Mouse (Mus musculus): ENCODE data around the gene Fyb. TPM values are rescaled to one million over a fixed set of nuclear protein-coding genes. Genes with fewer than 3 reads are reported as not detected.

Fyb gene
- polyA plus RNA-seq, 1 experiment: 2.6 TPM

GRCm38 (mm10) chr15:6666072-6666471 lies 143.4 kb downstream of the Fyb start:
- DNase-seq (ENCODE audit: low read depth): no peak
- TF ChIP-seq POLR2A (IDR thresholded peaks at IDR 0.05; ENCODE audit: borderline replicate concordance, extremely low read depth, insufficient read depth, insufficient read length, poor library complexity, severe bottlenecking): no peak
- TF ChIP-seq CTCF (IDR thresholded peaks at IDR 0.05; ENCODE audit: borderline replicate concordance, extremely low read depth, insufficient read depth, insufficient read length): no peak

GRCm38 (mm10) chr15:6668793-6669437 lies 146.3 kb downstream of the Fyb start:
- DNase-seq (ENCODE audit: low read depth): no peak
- no peak for TF ChIP-seq CTCF (IDR thresholded peaks at IDR 0.05; ENCODE audit: borderline replicate concordance, extremely low read depth, insufficient read depth, insufficient read length)
- TF ChIP-seq POLR2A (IDR thresholded peaks at IDR 0.05; ENCODE audit: borderline replicate concordance, extremely low read depth, insufficient read depth, insufficient read length, poor library complexity, severe bottlenecking): no peak

- peak; percentile 38 for DNase-seq (ENCODE audit: low read depth)
Observed at GRCm38 (mm10) chr15:6678479-6678878, 155.8 kb downstream of the Fyb start.

GRCm38 (mm10) chr15:6702164-6702563 lies 179.5 kb downstream of the Fyb start:
- TF ChIP-seq CTCF (IDR thresholded peaks at IDR 0.05; ENCODE audit: borderline replicate concordance, extremely low read depth, insufficient read depth, insufficient read length): peak; percentile 32; the same call in 1 of the 2 replicates
- TF ChIP-seq POLR2A (IDR thresholded peaks at IDR 0.05; ENCODE audit: borderline replicate concordance, extremely low read depth, insufficient read depth, insufficient read length, poor library complexity, severe bottlenecking): no peak
- no peak for DNase-seq (ENCODE audit: low read depth)

More at GRCm38 (mm10) chr15:6678479-6678878, 155.8 kb downstream of the Fyb start:
- TF ChIP-seq CTCF (IDR thresholded peaks at IDR 0.05; ENCODE audit: borderline replicate concordance, extremely low read depth, insufficient read depth, insufficient read length) (no peak), POLR2A (IDR thresholded peaks at IDR 0.05; ENCODE audit: borderline replicate concordance, extremely low read depth, insufficient read depth, insufficient read length, poor library complexity, severe bottlenecking) (no peak)

GRCm38 (mm10) chr15:6705351-6705901 lies 182.8 kb downstream of the Fyb start:
- no peak for TF ChIP-seq POLR2A (IDR thresholded peaks at IDR 0.05; ENCODE audit: borderline replicate concordance, extremely low read depth, insufficient read depth, insufficient read length, poor library complexity, severe bottlenecking)
- no peak for TF ChIP-seq CTCF (IDR thresholded peaks at IDR 0.05; ENCODE audit: borderline replicate concordance, extremely low read depth, insufficient read depth, insufficient read length)
- no peak for DNase-seq (ENCODE audit: low read depth)

- TF ChIP-seq POLR2A (IDR thresholded peaks at IDR 0.05; ENCODE audit: borderline replicate concordance, extremely low read depth, insufficient read depth, insufficient read length, poor library complexity, severe bottlenecking) (0 out of 2 replicates have a peak, but pooled peaks have one; percentile 14), CTCF (IDR thresholded peaks at IDR 0.05; ENCODE audit: borderline replicate concordance, extremely low read depth, insufficient read depth, insufficient read length) (no peak)
- DNase-seq (ENCODE audit: low read depth): peak; percentile 84
Observed at GRCm38 (mm10) chr15:6707551-6707935, 184.9 kb downstream of the Fyb start.

- peak; percentile 93 for DNase-seq (ENCODE audit: low read depth)
- TF ChIP-seq CTCF (IDR thresholded peaks at IDR 0.05; ENCODE audit: borderline replicate concordance, extremely low read depth, insufficient read depth, insufficient read length) (no peak), POLR2A (IDR thresholded peaks at IDR 0.05; ENCODE audit: borderline replicate concordance, extremely low read depth, insufficient read depth, insufficient read length, poor library complexity, severe bottlenecking) (peak; percentile 81; the same call in 1 of the 2 replicates)
Observed at GRCm38 (mm10) chr15:6707936-6708525, 185.4 kb downstream of the Fyb start, which contains the start of gene Rictor. Gene Rictor (plus strand): TSS chr15:6708379.

GRCm38 (mm10) chr15:6708526-6709441 lies 186.1 kb downstream of the Fyb start:
- peak; percentile 46 for DNase-seq (ENCODE audit: low read depth)
- TF ChIP-seq CTCF (IDR thresholded peaks at IDR 0.05; ENCODE audit: borderline replicate concordance, extremely low read depth, insufficient read depth, insufficient read length): no peak
- no peak for TF ChIP-seq POLR2A (IDR thresholded peaks at IDR 0.05; ENCODE audit: borderline replicate concordance, extremely low read depth, insufficient read depth, insufficient read length, poor library complexity, severe bottlenecking)

- no peak for TF ChIP-seq CTCF (IDR thresholded peaks at IDR 0.05; ENCODE audit: borderline replicate concordance, extremely low read depth, insufficient read depth, insufficient read length)
- no peak for TF ChIP-seq POLR2A (IDR thresholded peaks at IDR 0.05; ENCODE audit: borderline replicate concordance, extremely low read depth, insufficient read depth, insufficient read length, poor library complexity, severe bottlenecking)
- DNase-seq (ENCODE audit: low read depth): no peak
Observed at GRCm38 (mm10) chr15:6709618-6710017, 187.0 kb downstream of the Fyb start.

- no peak for DNase-seq (ENCODE audit: low read depth)
- TF ChIP-seq CTCF (IDR thresholded peaks at IDR 0.05; ENCODE audit: borderline replicate concordance, extremely low read depth, insufficient read depth, insufficient read length) (no peak), POLR2A (IDR thresholded peaks at IDR 0.05; ENCODE audit: borderline replicate concordance, extremely low read depth, insufficient read depth, insufficient read length, poor library complexity, severe bottlenecking) (no peak)
Observed at GRCm38 (mm10) chr15:6710341-6710740, 187.7 kb downstream of the Fyb start.

- no peak for DNase-seq (ENCODE audit: low read depth)
- TF ChIP-seq CTCF (IDR thresholded peaks at IDR 0.05; ENCODE audit: borderline replicate concordance, extremely low read depth, insufficient read depth, insufficient read length) (no peak), POLR2A (IDR thresholded peaks at IDR 0.05; ENCODE audit: borderline replicate concordance, extremely low read depth, insufficient read depth, insufficient read length, poor library complexity, severe bottlenecking) (no peak)
Observed at GRCm38 (mm10) chr15:6711226-6711625, 188.6 kb downstream of the Fyb start.

Other genes with a start within 250 kb of the Fyb start
- 20.3 and 29.4 TPM in 2 replicates for gene Dab2, start 223.1 kb upstream of the Fyb start, polyA plus RNA-seq (2012; rRNA removed)
- gene C9, start 77.5 kb upstream of the Fyb start, polyA plus RNA-seq (2012; rRNA removed): 0.10 TPM in 1 of 2 replicates, not detected in the other
- 16.8 and 20.3 TPM in 2 replicates for gene Rictor, start 185.5 kb downstream of the Fyb start, polyA plus RNA-seq (2012; rRNA removed)

Measured in brain, embryonic 14.5 days (tissue).